Mouse (Mus musculus): Measurements from ENCODE around the gene Fras1.

Gene Fras1

DNA sequence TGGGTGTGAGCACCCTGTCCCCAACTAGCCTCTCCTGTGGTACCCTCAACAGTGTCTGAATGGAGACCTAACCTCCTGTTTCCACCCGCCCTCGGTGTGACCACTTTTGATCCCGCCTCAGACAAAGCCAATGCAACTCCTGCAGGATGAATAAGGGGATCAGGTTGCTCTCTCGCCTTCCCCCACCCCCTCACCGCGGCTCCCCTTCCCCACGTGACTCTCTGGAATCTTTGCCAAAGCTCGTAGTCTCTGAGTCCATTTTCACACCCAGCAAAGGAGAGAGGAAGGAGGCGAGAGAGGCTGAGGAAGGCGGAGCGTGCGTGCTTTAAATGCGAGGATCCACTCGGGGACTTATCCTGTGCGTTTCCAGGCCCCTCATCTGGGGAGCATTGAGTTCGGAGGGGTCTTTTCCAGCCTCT, at the start of gene Fras1:
Gene Fras1 (plus strand): TSS at position 389 of the 419 bp plus-strand sequence.
- DNase-seq (ENCODE audit: low spot score) = no peak

DNA sequence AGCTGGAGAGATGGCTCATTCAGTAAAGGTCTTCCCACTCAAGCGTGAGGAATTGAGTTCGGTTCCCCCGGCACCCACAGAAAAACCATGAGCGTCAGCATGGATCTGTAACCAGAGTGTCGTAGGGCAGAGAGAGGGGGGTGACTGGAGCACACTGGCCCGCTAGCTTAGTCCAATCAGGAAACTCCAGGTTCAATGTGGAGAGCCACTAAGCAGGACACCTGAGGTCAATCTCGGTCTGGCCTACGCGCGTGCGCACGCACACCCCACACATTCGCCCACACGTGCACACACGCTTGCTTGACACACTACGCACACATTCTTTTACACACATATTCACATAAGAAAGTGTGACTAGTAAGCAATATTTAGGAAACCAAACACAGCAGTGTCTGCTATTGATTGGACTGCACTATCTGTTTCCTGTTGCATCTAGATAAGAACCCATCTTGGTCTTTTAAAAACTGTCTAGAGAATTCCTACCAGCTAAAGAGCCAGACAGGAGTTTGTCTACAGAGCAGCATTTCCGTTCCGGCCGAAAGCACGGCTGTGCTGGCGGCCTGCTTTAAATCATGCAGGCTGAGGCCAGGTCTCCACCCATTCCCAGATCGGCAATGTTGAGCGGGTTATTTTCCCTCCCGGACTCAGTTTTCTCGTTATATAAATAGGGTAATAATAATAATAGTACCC, 42.6 kb upstream of the Fras1 start:
- no peak for DNase-seq (ENCODE audit: low spot score)

DNA sequence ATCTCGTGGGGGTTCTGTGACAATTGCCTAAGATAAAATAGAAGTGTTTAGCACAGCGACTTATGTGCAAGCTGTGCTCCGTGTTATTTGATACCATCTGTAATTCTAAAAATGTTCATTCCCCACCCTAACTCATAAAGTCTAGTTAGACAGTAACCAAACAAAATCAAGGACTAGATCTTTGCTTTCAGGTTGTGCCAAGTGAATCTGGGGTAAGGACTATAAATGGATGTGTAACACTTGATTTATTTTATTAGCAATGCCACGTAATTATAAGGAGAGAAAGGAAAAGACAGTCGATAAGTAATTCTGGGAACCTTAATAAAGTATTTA, 42.1 kb upstream of the Fras1 start:
- DNase-seq (ENCODE audit: low spot score) = no peak

DNA sequence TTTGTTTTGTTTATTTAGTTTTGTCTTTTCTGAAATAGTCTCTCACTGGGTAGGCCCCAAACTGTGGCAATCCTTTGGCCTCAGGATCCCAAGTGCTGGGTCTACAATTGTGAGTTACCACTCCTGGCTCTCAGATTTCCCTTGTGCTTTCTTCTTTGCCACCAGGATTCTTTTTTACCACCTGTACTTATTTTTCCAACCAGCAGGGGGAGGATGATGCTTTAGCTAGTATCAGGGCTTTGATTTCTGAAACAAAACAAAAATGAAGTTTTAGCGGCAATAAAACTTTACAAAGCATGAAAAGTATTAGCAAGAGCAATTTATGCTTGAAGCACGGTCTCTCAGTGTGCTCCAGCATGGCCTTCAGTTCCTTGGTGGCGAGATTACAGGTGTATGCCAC, 39.8 kb upstream of the Fras1 start:
- peak; percentile 73 for DNase-seq (ENCODE audit: low spot score)

DNA sequence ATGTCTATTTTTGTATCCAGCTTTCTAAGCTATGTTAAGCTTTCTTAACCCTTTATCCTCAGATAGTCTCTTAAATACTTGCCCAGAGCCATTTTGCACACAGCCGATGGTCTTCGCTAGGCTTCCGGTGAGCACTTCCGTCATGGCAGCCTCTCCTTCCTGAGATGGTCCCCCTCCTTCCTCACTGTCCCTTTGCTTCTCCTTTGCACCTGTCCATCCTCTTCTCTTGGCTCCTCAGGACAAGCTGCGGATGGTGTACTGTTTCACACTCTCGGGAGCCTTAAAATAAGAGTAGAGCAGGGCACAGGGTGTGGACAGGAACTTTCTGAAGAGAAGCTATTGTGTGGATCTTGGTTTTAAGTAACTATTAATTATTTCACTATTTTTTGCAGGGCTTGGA, 33.2 kb upstream of the Fras1 start:
- no peak for DNase-seq (ENCODE audit: low spot score)

DNA sequence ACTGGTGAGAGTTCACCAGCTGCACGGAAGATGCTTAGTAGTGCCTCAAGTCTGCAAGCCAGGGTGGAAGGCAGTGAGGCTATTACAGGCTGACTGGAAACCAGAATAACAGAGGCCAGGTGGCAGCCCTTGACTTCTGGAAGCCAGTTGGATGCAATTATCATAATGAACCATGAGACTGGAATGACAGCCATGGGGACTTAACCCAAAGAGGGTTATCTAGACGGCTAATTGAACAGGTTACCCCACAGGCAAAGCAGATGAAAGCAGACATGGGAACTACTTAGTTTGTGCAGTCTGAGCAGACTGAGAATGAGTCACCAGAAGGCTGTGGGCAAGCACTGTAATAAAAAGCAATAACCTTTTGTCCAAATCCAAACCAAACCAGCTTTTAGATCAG, 28.8 kb upstream of the Fras1 start:
- DNase-seq (ENCODE audit: low spot score) = peak; percentile 60

DNA sequence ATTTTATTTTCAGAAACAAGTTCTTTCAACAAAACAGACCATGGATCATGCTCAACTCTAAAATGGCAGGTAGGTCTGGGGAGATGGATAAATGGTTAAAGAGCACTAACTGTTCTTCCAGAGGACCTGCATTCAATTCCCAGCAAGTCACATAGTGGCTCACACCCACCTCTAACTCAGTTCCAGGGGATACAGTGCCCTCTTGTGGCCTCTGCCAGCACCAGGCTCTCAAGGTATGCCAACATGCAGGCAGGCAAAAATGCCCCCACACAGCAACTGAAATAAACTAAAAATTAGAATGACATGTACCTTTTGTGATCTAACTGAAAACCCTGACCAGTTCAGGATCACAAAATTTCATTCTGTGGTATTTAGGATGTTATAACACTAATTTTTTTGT, 21.8 kb upstream of the Fras1 start:
- peak; percentile 27 for DNase-seq (ENCODE audit: low spot score)

DNA sequence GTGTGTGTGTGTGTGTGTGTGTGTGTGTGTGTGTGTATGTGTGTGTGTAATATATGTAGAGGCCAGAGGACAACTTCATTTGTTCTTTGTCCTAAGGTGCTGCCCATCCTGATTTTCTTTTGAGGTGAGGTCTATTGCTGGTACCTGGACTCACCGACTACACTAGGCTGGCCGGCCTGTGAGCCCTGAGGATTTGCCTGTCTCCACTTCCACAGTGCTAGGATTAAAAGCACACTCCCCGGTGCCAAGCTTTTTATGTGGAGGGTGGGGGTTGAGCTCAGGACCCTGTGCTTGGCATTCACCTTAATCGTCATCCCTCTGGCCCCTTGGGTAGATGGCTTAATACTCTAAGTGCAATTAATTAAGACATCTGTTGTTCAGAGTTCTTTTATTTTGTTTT, 9.8 kb upstream of the Fras1 start:
- DNase-seq (ENCODE audit: low spot score) = no peak

DNA sequence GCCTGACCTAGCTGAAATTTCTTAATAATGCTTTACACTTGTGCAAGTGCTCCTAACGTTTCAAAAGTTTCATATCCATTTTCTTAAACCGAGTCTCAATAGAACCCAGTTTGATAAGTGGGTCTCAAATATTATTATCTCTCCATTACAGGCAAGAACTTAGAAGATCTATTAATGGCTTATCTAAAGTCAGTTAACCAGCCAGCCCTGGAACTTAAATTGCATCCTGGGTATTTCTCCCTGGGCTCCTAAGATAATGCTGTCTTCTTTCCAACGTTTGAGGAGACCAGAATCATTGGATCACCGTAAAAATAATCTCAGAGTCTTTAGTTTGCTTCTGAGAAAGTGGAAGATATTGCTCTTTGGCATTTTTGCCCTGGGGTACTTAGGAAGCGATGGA, 8.2 kb upstream of the Fras1 start:
- DNase-seq (ENCODE audit: low spot score) = no peak

DNA sequence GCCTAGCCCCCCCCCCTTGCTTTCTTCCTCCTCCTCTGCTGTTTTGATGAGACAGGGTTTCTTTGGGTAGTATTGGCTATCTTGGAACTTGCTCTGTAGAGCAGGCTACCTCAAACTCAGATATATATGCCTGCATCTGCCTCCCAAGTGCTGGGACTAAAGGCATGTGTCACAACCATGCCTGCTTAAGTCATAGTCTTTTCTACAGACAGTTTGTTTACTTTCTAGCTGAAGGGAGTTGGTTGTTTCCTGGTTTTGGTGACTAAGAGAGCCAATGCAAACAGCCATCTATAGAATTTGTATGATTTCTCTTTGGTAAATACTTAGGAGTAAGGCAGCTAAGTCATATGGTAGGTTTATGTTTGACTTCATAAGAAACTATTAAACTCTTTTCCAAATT, 6.5 kb upstream of the Fras1 start:
- no peak for DNase-seq (ENCODE audit: low spot score)

DNA sequence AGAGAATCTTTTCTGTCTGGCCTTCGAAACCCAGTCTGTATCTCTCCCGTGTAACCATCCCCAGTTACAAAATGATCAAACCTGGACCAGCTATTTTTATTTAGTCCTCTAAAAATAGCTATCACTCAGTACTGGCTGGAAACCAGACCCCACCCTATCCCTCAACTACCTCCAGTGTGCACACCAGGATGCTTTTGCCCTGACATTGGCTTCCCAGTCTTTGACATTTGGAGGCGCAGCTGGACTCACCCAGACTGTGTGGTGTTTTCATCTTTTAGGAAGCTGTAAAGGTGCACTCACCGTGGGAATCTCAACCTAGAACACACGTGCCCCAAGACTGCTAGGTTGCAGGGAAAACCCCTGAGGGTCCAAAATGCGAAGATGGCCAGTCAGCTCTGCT, 649 bp upstream of the Fras1 start:
- peak; percentile 19 for DNase-seq (ENCODE audit: low spot score)

DNA sequence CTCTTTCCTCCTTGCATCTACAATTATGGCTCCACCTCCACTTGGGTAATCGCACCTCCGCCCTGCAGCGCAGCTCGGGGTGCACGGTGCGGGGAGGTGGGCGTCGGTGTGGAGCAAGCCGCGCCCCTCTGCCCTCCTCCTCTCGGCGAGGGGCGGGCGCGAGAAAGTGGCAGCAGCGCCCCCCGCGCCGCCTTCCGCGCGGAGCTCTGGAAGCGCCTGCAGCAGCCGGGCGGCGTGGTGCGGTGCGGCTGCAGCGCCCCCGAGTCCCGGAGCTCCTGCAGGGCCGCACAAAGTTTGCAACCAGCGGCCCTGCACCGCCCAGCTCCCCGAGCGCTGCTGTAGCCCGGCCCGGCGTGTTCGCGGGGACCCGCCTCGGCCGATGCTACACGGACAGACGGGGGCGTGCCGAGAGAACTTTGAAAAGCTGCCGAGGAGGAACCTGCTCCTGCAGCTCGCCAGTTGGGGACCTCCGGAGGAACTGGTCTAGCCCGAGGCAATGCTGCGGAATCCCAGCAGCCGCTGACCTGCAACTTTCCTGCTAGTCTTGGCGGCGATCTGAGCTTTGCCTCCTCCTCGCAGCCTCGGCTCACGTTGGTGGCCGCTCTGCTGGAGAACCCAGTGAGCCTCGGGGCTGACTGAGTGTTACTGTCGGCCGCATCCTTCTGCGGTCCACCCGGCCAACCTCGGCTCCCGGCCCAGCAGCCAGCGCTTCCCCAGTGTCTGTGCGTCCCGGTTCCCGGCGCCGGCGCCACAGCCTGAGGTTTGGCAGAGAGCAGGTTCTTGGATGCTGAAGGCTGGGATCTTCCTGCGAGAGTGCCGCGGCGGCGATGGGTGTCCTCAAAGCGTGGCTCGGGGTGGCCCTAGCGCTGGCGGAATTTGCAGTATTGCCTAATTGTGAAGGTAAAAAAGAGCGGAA, 489 bp downstream of the Fras1 start:
- peak; percentile 76 for DNase-seq (ENCODE audit: low spot score)

DNA sequence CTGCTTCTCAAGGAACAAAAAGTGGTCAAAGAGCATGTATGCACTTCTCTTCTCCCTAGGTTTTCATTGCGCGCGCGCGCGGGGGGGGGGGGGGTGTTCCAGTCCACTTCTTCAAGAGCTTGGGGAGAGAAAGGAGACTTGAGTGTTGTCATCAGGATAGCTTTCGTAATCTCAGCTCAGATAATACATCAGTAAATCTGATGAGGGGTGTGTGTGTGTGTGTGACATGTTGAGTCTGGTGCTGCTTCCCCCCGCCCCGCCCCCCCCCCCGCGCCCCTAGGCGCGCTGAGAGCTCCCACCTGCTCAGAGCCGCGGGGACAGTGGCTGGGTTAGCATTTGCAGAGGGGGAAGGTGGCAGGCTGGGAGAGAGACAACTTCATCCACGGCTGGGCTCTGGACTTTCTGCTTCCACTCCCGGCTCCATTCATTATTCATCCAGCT, 1.7 kb downstream of the Fras1 start:
- peak; percentile 47 for DNase-seq (ENCODE audit: low spot score)

DNA sequence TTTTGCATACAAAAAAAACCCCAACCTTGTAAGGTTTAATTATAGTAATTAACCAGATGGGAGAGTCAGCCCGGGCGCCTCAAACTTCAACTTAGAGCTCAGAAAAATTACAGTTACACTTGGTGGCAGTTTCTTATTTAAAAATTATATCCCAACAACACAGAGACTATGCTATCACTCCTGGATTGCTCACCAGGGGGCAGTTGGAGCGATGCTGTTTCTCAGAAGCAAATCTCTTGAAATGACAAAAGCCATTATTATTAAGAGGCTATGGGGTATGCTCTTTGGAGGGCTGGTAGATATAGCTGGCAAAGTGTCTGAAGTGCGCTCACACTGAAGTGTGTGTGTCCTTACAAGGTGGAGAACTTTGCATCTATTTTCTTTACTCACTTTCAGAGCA, 2.5 kb downstream of the Fras1 start:
- peak; percentile 22 for DNase-seq (ENCODE audit: low spot score)

DNA sequence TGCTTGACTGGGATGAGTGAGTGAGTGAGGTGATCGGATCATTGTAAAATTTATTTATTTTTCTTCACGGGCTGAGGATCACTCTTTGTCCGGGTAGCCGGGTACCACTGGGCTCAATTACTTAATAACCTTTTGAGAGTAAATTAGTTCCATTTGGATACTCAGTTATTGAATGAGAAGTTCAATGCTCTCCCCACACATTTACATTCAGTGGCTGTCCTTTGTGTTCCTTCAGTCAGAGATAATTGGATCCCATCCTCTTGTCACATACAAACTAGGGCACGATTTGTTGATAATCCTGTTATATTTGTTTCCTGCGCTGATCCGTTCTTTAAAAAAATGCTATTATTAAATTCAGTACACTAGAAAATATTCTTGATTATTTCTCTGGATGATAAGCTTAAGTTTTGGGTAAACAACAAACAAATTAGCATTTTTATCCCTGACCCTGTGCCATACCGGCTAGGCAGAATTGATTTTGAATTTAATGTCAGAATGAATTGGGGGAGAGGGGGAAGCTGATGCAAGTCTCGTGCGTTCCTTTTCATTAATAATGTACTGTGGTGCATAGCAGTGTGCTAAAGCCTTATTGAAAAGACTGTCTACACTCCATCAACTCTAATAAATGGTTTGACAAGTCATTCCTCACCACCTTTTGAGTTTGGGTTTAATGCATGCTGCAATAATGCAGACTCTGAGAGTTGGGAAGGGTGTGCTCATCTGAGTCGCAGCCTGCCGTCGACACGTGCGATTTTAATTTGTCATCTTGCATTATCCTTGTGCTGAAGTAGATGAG, 12.6 kb downstream of the Fras1 start:
- peak; percentile 72 for DNase-seq (ENCODE audit: low spot score)

DNA sequence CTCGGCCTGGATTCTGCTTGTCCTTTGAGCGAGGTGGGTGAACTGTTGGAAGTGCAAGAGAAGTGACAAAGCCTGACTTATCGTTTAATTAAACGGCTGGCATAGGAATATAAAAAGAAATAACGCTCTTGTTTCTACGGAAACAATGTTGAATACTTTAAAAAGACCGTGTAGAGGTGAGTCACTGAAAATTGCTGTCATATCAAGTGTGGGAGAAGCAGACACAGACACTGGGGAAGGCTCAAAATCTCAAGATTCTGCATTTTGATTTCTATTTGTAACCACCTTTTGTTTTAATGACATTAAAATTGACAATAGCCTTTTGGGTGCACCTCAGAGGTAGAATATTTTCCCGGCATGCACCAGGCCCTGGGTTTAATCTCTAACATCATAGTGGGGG, 14.6 kb downstream of the Fras1 start:
- no peak for DNase-seq (ENCODE audit: low spot score)

DNA sequence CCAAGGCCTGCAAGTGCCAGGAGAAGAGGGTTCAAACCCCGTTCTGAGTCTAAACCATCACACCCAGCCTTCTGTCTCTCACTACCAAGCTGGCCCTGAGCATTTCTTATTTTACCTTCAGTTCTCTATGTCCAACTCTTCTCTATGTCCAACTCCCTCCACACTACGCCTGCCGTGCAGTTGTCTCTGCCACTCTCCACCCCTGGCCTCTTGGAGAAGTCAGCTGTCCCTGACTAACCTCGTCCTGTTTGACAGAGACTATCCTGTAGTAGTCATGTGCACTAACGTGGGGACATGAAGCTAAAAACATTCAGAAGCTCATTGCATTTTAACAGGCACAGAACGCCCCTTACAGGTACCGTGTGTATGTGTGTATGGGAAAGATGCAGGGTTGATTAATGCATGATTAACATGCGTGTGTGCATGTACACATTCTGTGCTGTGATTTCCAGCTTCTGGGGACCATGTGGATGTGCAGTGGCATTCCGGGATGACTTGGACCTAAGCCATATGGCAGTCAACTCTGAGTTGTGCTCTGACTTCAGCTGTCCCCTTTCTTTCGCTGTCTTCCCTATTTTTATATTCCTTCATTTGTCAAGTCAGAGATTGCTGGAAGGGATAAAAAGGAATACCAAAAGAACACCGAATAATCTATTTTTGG, 16.3 kb downstream of the Fras1 start:
- DNase-seq (ENCODE audit: low spot score) = no peak

DNA sequence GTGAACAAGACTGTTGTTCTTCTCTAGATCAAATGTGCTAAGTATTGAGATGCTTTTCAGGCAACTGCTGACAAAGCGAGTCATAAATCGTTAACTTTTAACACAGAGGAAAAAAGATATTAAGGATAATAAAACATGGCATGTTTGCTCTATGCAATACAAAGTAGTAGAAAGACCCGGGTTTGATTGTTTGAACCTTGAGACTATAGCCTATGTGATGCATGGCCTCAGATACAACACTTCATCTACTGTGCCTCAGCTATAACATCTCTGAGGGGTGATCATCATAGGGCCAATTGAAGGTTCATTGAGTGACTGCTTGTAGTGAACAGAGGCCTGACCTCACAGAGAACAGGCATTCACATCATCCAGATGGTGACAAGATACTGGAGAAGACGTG, 17.3 kb downstream of the Fras1 start:
- no peak for DNase-seq (ENCODE audit: low spot score)

DNA sequence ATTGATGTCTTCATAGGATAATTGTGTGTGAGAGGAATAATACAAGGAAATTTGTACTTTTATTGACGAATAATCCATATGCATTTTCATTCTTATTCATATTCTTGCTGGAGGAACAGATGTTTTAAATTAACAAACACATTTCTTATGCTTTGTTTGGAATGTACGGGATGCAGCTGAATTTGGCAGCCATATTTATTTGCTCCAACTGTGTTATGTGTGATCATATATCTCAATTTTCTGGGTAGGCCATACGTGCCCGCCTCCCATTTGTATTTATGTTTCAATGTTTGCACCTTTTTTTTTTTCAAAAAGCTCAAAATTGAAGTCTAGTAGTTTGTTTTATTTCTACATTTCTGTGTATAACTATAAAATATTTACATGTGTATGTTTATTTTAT, 21.2 kb downstream of the Fras1 start:
- no peak for DNase-seq (ENCODE audit: low spot score)

DNA sequence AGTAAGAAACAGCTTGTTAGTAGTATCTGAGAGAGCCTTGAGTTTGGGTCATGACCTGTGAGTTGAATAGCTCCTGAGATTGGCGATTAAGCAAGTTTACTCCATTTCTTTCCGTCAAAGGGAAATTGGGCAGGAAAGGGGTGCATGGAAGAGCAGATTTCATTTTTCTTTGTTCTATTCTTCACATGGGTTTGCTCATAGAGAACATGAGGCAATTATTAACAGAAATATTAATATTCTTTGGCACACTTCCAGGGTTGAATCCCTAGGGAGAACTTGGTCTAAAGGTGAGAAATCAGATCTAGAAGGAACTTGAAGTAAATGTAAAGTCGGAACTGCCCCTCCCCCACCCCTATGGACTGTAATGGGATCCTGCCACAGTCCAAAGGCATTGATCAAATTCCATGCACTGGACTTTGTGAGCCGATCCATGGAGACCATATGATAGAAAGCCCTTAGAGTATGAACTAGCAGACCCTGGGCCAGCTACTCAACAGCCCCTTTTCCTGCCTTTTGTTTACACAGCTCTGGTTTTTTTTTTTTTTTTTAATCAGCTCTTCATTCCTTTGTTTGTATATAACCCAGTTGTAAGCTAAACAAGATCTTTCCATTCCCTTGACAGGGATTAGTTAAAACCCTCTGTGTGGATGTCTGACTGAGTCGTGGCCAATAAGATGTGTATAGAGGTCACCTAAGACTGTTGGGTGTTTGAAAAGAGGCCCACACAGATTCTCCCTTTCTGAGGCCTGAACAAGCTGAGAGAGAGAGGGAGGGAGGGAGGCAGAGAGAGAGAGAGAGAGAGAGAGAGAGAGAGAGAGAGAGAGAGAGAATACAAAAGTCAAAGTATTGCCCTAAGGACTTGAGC, 22.3 kb downstream of the Fras1 start:
- DNase-seq (ENCODE audit: low spot score) = no peak

DNA sequence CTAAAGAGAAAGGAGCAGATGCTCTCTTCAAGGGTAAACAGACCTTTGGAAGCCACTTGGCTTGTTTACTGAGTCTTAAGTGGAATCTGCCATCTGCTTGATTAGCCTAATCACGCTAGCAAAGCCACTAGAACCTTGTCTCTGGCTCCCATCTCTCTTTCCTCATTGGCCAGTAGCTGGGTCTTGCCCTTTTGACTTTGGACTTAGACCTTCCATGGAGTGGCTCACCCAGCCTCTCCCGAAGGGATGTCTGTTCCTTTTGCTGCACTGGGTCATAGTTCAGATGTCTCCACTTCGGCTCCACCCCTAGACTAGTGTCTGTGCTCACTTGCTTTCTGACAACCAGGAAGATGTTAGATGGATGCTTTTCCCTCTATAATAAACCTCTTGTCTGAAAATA, 28.8 kb downstream of the Fras1 start:
- no peak for DNase-seq (ENCODE audit: low spot score)

All from retina, embryonic 14.5 days (tissue).